12 mouse cellular contexts compared by ENCODE assay signal in the genomic region with DNA sequence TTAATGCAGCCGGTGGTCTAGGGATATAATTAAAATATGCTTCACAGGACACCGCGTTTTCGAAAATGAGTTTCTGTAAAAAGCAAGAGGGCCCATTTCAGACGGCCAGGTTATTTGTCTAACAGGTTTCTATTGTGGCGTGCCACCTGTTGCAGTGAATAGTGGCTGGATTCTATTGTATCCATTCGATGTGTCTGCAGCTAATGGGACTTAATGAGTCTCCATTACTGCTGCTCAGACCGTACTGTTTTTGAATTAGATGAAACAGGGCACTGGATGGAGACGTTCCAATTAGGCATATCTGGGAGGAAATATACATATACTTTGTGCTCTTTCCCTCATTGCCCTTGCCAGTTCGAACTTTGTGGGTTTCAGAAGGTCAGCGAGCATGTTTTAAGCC.
"Had no signal": no experiment of that assay in that cellular context is flagged by ENCODE, and none has a peak within 500 bp of the region (broad histone marks: within the 10 kb centered on the region; RNA-seq: fewer than 3 reads in every experiment).

No protein-coding gene starts in this region.

- H3K27ac ChIP-seq: kidney, postnatal 0 days; layer of hippocampus, adult 2 months; limb, embryonic 13.5 days; liver, embryonic 14.5 days; neural tube, embryonic 12.5 days had no signal

- H3K9me3 ChIP-seq: limb, embryonic 13.5 days; neural tube, embryonic 12.5 days had no signal

- H3K36me3 ChIP-seq: limb, embryonic 13.5 days; neural tube, embryonic 12.5 days had no signal

- H3K4me2 ChIP-seq: limb, embryonic 13.5 days; neural tube, embryonic 12.5 days had no signal

- H3K27me3 ChIP-seq: limb, embryonic 13.5 days; neural tube, embryonic 12.5 days had no signal

- DNase-seq: kidney, adult 9 months; kidney, postnatal 4 days; lung, adult 18-20 months; lung, postnatal 36 days; midbrain, embryonic 14.5 days; thymus, adult 18-20 months; thymus, postnatal 14 days had no signal

- H3K4me3 ChIP-seq: layer of hippocampus, adult 2 months; limb, embryonic 13.5 days; neural tube, embryonic 12.5 days had no signal

- H3K4me1 ChIP-seq: limb, embryonic 13.5 days; neural tube, embryonic 12.5 days had no signal

- H3K9ac ChIP-seq: limb, embryonic 13.5 days; liver, embryonic 14.5 days; neural tube, embryonic 12.5 days had no signal
